Mouse (Mus musculus): ENCODE data around the gene Atp1a1. TPM values are rescaled to one million over a fixed set of nuclear protein-coding genes. Genes with fewer than 3 reads are reported as not detected.

The Atp1a1 gene
- polyA plus RNA-seq, 1 experiment from 2014 or later, result 89.9 TPM

Other genes with a start within 250 kb of the Atp1a1 start
- gene Igsf3, start 227.6 kb downstream of the Atp1a1 start, polyA plus RNA-seq (2014; fragmentation: Nextera tagmentation; extraction: Ambion mirVana), result 23.8 and 27.6 TPM in 2 replicates
- 0.31 and 0.59 TPM in 2 replicates for gene Mab21l3, start 244.3 kb upstream of the Atp1a1 start, polyA plus RNA-seq (2014; fragmentation: Nextera tagmentation; extraction: Ambion mirVana)